Mouse (Mus musculus) spleen, adult 2 months (tissue): Measurements from ENCODE around the gene Gm45837.

Experiments used
- CTCF ChIP-seq: fragments of 200-500 bp; IDR thresholded peaks from 2 replicates; pipeline ENCODE4 v1.5.1; 2011; ENCODE audit warnings: mild to moderate bottlenecking, inconsistent platforms; ENCODE audit not compliant: insufficient read depth, insufficient read length, insufficient replicate concordance; ENCODE audit errors: extremely low read depth
- POLR2A ChIP-seq: fragments of 200-500 bp; IDR thresholded peaks from 2 replicates; pipeline ENCODE4 v1.6.1; 2011; ENCODE audit warnings: low read depth, low read length, inconsistent platforms

- no peak for TF ChIP-seq POLR2A
- TF ChIP-seq CTCF: no peak
These were observed 126.9 kb downstream of the Gm45837 start for GRCm38 (mm10) chr7:101537541-101537940.
